Mouse (Mus musculus) CD4-positive, CD25-positive, alpha-beta regulatory T cell, adult 4 months (primary cell): ENCODE data around the gene Gm15127. TPM values are rescaled to one million over a fixed set of nuclear protein-coding genes. Genes with fewer than 3 reads are reported as not detected.
"Not testable (repeated sequence)": the region's sequence is repeated elsewhere in the genome, so short reads cannot be mapped to it uniquely, and the experiment has no call there.

Source experiments
- ATAC-seq: one replicate; pipeline ENCODE4 v1.8.0; 2017
- polyA plus RNA-seq, 2 experiments: library from polyadenylated mRNA; unstranded; fragments of 100-300 nt; shearing (Covaris generic); gene quantifications; one replicate each; pipeline ENCODE4 v1.2.1; 2017

The Gm15127 gene
- not detected for polyA plus RNA-seq

- not testable (repeated sequence) for ATAC-seq
These were observed at the start of gene Gm15127 for GRCm38 (mm10) chrX:148663298-148663697. Gene Gm15127, plus strand, starts transcription at chrX:148663598.

DNA sequence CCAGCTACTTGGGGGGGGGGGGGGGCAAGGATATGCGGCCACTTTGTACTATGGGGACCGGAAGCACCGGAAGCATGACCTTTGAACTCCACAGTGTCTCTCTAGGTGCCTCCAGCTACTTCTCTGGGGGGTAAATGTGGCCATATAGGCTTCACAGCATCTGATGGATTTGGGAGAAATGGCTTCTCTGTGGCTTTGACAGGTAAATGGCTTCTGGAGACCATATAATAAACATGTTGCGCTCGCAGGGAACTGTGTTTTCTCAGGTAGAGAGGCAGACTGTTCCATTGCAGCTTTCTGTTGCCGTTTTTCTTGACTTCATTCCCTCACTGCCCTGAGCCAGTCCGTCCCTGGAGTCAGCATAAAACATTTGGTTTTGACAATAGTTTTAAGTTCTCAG lies 48.3 kb upstream of the Gm15127 start, which contains the start of gene Gm8334:
Gm8334 (minus strand) TSS at position 101 of the 400 bp plus-strand sequence.
- ATAC-seq: not testable (repeated sequence)

DNA sequence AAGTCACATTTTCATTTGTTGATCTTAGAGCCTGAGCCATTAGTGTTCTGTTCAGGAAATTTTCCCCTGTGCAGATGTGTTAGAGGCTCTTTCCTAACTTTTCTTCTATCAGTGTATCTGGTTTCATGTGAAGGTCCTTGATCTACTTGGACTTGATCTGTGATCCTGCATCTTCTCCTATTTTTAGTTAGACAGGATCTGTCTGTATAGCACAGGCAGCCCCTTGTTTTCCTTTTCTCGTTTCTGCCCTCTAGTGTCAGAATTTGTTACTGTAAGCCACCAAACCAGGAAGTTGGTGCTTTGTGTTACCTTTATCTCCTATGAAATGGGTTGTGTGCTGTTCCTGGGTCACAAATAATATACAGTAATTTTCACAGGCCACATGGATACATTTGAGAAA lies 12.9 kb downstream of the Gm15127 start:
- ATAC-seq: not testable (repeated sequence)

Other genes with a start within 250 kb of the Gm15127 start
- gene Gm15114, start 174.6 kb upstream of the Gm15127 start, polyA plus RNA-seq: not detected
- gene Gm8334, start 48.4 kb upstream of the Gm15127 start, polyA plus RNA-seq: not detected
- gene Luzp4, start 194.0 kb downstream of the Gm15127 start, polyA plus RNA-seq: not detected